Mouse (Mus musculus): ENCODE results near the gene Etv5. TPM values are rescaled to one million over a fixed set of nuclear protein-coding genes. Genes with fewer than 3 reads are reported as not detected.

Etv5 gene
- total and polyA plus RNA-seq, 3 experiments, result 2.6 to 4.5 (median 3.5) TPM

DNA sequence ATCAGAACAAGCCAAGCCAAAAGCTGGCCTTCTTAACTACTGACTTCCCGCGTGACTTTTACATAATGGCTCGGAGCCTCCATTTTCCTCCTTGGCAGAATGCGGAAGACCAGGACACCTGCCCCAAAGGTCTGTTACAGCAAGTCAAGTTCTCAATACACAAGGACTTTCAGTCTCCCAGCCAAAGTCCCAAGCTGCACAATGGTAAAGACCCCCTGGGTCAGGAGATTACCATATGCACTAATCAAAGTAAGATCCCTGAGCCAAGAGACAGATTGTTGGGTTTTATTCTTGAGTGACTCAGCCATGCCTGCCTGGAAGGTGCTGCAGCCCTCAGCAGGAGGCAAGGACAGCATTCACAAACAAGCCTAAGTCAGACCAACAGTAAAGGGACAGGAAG, 33.5 kb downstream of the Etv5 start:
- no peaks in the 10 kb centered on the region; a peak in 1 of 4 replicates for H3K4me1 ChIP-seq (ENCODE audit: control insufficient read depth in 1 of 2, insufficient read depth in 2 of 2)
- no peaks in the 10 kb centered on the region for H3K9me3 ChIP-seq (replicated peaks; ENCODE audit: low read length)
- dilution Hi-C loops (cut with MboI; ENCODE audit: extremely low pct_ligation_motif_present, extremely low pct_unique_long_range_greater_than_20kb, low sequenced_read_pairs), result no loop called here
- in situ Hi-C loops (cut with MboI; ENCODE audit: low pct_ligation_motif_present, low pct_unique_long_range_greater_than_20kb, low sequenced_read_pairs), result no loop called here
- no peak overlapping the region for H3K27ac ChIP-seq (ENCODE audit: insufficient read depth, low read depth)
- TF ChIP-seq HCFC1 (IDR thresholded peaks at IDR 0.05; ENCODE audit: low read depth, low read length) (no peak), E2F4 (IDR thresholded peaks at IDR 0.05; ENCODE audit: insufficient replicate concordance, low read depth, low read length) (no peak), SIN3A (IDR thresholded peaks at IDR 0.05; ENCODE audit: low read length) (no peak), ETS1 (conservative IDR thresholded peaks at IDR 0.05; ENCODE audit: low read depth, low read length) (no peak), ELF1 (IDR thresholded peaks at IDR 0.05; ENCODE audit: low read depth, low read length) (no peak), UBTF (IDR thresholded peaks at IDR 0.05; ENCODE audit: low read depth, low read length) (no peak), ZKSCAN1 (IDR thresholded peaks at IDR 0.05; ENCODE audit: borderline replicate concordance, low read depth, low read length) (no peak), POLR2AphosphoS2 (IDR thresholded peaks at IDR 0.05; ENCODE audit: low read depth, low read length) (no peak)
- H3K79me2 ChIP-seq (replicated peaks; ENCODE audit: control insufficient read depth, extremely low read depth, insufficient read depth, poor library complexity, severe bottlenecking), result no peaks in the 10 kb centered on the region
- DNase-seq (ENCODE audit: extremely low read depth), result no peak
- no peak overlapping the region for H3K4me3 ChIP-seq (replicated peaks in 1 of 3; ENCODE audit: low read depth in 2 of 3, low read length in 2 of 3, poor library complexity in 1 of 3)
- H3K9ac ChIP-seq (ENCODE audit: insufficient read depth, low read depth), result no peak overlapping the region
- peaks cover 0 to 6% of the 10 kb centered on the region in 2 experiments for H3K36me3 ChIP-seq (replicated peaks in 1 of 2; ENCODE audit: control insufficient read depth in 1 of 2, insufficient read depth in 1 of 2, low read length in 1 of 2)
- no peak overlapping the region for H3K4me2 ChIP-seq (ENCODE audit: insufficient read depth, low read depth, poor library complexity, severe bottlenecking)
- no peaks in the 10 kb centered on the region for H3K27me3 ChIP-seq (replicated peaks)

DNA sequence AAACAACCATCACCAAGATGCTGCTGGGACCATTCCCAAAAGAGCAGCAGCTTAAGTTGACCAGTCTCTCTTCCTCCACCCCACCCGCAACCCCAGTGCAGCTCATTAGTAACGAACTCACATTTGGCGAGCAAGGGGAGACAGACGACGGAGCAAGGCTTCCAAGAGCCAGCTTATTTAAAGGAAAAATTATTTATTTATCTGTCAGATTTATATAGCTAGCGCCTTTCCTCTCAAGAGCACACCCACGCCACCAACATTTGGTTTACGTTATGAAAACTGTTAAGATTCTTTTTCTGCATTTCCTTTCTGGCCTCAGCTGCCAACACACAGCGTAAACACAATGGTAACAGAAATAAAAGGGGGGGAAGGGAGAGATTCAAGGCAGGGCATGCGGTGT, 34.0 kb downstream of the Etv5 start:
- Histone ChIP-seq H3K4me1 (ENCODE audit: control insufficient read depth in 1 of 2, insufficient read depth in 2 of 2) (no peaks in the 10 kb centered on the region; a peak in 1 of 4 replicates), H3K27ac (ENCODE audit: insufficient read depth, low read depth) (no peak overlapping the region), H3K9ac (ENCODE audit: insufficient read depth, low read depth) (no peak overlapping the region), H3K4me2 (ENCODE audit: insufficient read depth, low read depth, poor library complexity, severe bottlenecking) (no peak overlapping the region), H3K4me3 (replicated peaks in 1 of 3; ENCODE audit: low read depth in 2 of 3, low read length in 2 of 3, poor library complexity in 1 of 3) (no peak overlapping the region), H3K9me3 (replicated peaks; ENCODE audit: low read length) (no peaks in the 10 kb centered on the region), H3K36me3 (replicated peaks in 1 of 2; ENCODE audit: control insufficient read depth in 1 of 2, insufficient read depth in 1 of 2, low read length in 1 of 2) (peaks cover 0 to 6% of the 10 kb centered on the region in 2 experiments), H3K27me3 (replicated peaks) (no peaks in the 10 kb centered on the region), H3K79me2 (replicated peaks; ENCODE audit: control insufficient read depth, extremely low read depth, insufficient read depth, poor library complexity, severe bottlenecking) (no peaks in the 10 kb centered on the region)
- TF ChIP-seq ETS1 (conservative IDR thresholded peaks at IDR 0.05; ENCODE audit: low read depth, low read length), result no peak
- no peak for TF ChIP-seq MYC (IDR thresholded peaks at IDR 0.05; ENCODE audit: low read depth, low read length)
- TF ChIP-seq MAX (IDR thresholded peaks at IDR 0.05; ENCODE audit: low read length), result no peak
- TF ChIP-seq POLR2A (IDR thresholded peaks at IDR 0.05; ENCODE audit: low read depth, low read length), result no peak
- TF ChIP-seq IRF4 (IDR thresholded peaks at IDR 0.05; ENCODE audit: low read depth, low read length), result no peak
- TF ChIP-seq JUND (conservative IDR thresholded peaks at IDR 0.05; ENCODE audit: low read depth, low read length), result no peak
- TF ChIP-seq ZMIZ1 (IDR thresholded peaks at IDR 0.05; ENCODE audit: low read depth, low read length), result no peak
- no peak for TF ChIP-seq TCF12 (IDR thresholded peaks at IDR 0.05; ENCODE audit: low read depth, low read length)
- no peak for TF ChIP-seq PAX5 (IDR thresholded peaks at IDR 0.05; ENCODE audit: low read length)
- no peak for TF ChIP-seq JUN (IDR thresholded peaks at IDR 0.05; ENCODE audit: insufficient read depth, low read depth, low read length)
- TF ChIP-seq USF2 (conservative IDR thresholded peaks at IDR 0.05; ENCODE audit: low read depth, low read length), result no peak
- no peak for TF ChIP-seq ZNF384 (IDR thresholded peaks at IDR 0.05; ENCODE audit: low read depth, low read length)
- no peak for TF ChIP-seq CHD2 (IDR thresholded peaks at IDR 0.05; ENCODE audit: low read length)
- no peak for TF ChIP-seq ELF1 (IDR thresholded peaks at IDR 0.05; ENCODE audit: low read depth, low read length)
- TF ChIP-seq TBP (conservative IDR thresholded peaks at IDR 0.05; ENCODE audit: low read depth, low read length), result no peak
- no peak for TF ChIP-seq HCFC1 (IDR thresholded peaks at IDR 0.05; ENCODE audit: low read depth, low read length)
- TF ChIP-seq MEF2A (IDR thresholded peaks at IDR 0.05; ENCODE audit: borderline replicate concordance, low read depth, low read length), result no peak
- no peak for TF ChIP-seq MAFK (IDR thresholded peaks at IDR 0.05; ENCODE audit: insufficient replicate concordance, low read length)
- no peak for TF ChIP-seq CTCF (conservative IDR thresholded peaks at IDR 0.05 in 1 of 2, IDR thresholded peaks at IDR 0.05 in 1 of 2; ENCODE audit: low read depth in 2 of 2, low read length in 2 of 2)
- no peak for DNase-seq (ENCODE audit: extremely low read depth)
- dilution Hi-C loops (cut with MboI; ENCODE audit: extremely low pct_ligation_motif_present, extremely low pct_unique_long_range_greater_than_20kb, low sequenced_read_pairs), result no loop called here
- in situ Hi-C loops (cut with MboI; ENCODE audit: low pct_ligation_motif_present, low pct_unique_long_range_greater_than_20kb, low sequenced_read_pairs), result no loop called here

Data from CH12.LX (cell line).